Mouse (Mus musculus) liver, embryonic 14.5 days (tissue): ENCODE measurements around the gene 3110040M04Rik. TPM values are rescaled to one million over a fixed set of nuclear protein-coding genes. Genes with fewer than 3 reads are reported as not detected.
A peak's percentile ranks its signal among the peaks of the same experiment; 100 is the strongest.

Experiments
- ATAC-seq: fragments of 200-750 bp; cut with Nextera tagmentation; 2 replicates; pipeline ENCODE4 v1.8.0; 2017; ENCODE audit warnings: moderate number of reproducible peaks, mild to moderate bottlenecking, moderate library complexity; ENCODE audit not compliant: insufficient read depth
- DNase-seq, 3 experiments: peaks; one replicate each; pipeline ENCODE4 v3.0.0-alpha.2; 2012 to 2013; ENCODE audit warnings: low read depth in 3 of 3, low spot score in 3 of 3
- H3K27ac ChIP-seq: fragments of 300-500 bp; sonication (generic); 2 replicates; pipeline ENCODE4 v1.5.1; 2014; ENCODE audit warnings: moderate library complexity, mild to moderate bottlenecking, control low read depth, inconsistent platforms
- H3K27me3 ChIP-seq: fragments of 300-500 bp; sonication (generic); 2 replicates; pipeline ENCODE4 v1.6.1; 2014; ENCODE audit warnings: mild to moderate bottlenecking, low read length, moderate library complexity; ENCODE audit not compliant: control insufficient read depth, insufficient read depth
- H3K36me3 ChIP-seq: fragments of 300-500 bp; sonication (generic); replicated peaks from 2 replicates; pipeline ENCODE4 v1.6.1; 2014; ENCODE audit warnings: low read depth; ENCODE audit not compliant: control insufficient read depth, insufficient read depth
- H3K4me1 ChIP-seq, 2 experiments: fragments of 200-500 bp in 1 of 2; fragments of 300-500 bp in 1 of 2; sonication (generic) in 1 of 2; replicated peaks; 2 replicates each; pipeline ENCODE4 v1.6.1; 2012 to 2014; ENCODE audit warnings: antibody characterized with exemption in 1 of 2, inconsistent platforms in 1 of 2, low read length in 1 of 2; ENCODE audit not compliant: control insufficient read depth in 2 of 2, insufficient read depth in 2 of 2
- H3K4me2 ChIP-seq: fragments of 300-500 bp; sonication (generic); 2 replicates; pipeline ENCODE4 v1.6.1; 2014; ENCODE audit warnings: low read depth, mild to moderate bottlenecking, control low read depth, moderate library complexity
- H3K4me3 ChIP-seq, 2 experiments: fragments of 200-500 bp in 1 of 2; fragments of 300-500 bp in 1 of 2; sonication (generic) in 1 of 2; 2 replicates each; pipeline ENCODE4 v1.5.1; 2012 to 2014; ENCODE audit warnings: low read depth in 2 of 2, low read length in 2 of 2, mild to moderate bottlenecking in 2 of 2, control low read depth in 1 of 2, inconsistent platforms in 1 of 2, moderate library complexity in 1 of 2; ENCODE audit not compliant: insufficient read depth in 1 of 2
- H3K9ac ChIP-seq: fragments of 300-500 bp; sonication (generic); replicated peaks from 2 replicates; pipeline ENCODE4 v1.6.1; 2014; ENCODE audit warnings: mild to moderate bottlenecking, control low read depth, moderate library complexity
- H3K9me3 ChIP-seq: fragments of 300-500 bp; sonication (generic); 2 replicates; pipeline ENCODE4 v1.6.1; 2016; ENCODE audit warnings: low read length, mixed read lengths; ENCODE audit not compliant: control insufficient read depth
- CTCF ChIP-seq: IDR thresholded peaks from 2 replicates; pipeline ENCODE4 v1.5.1; 2016; ENCODE audit warnings: antibody characterized with exemption, low read depth, control low read depth
- EP300 ChIP-seq: IDR thresholded peaks from 2 replicates; pipeline ENCODE4 v1.6.1; 2016; ENCODE audit warnings: antibody characterized with exemption, low read depth
- WGBS: fragments of 180-500 bp; shearing (Covaris S2); extraction: QIAGEN DNeasy Blood & Tissue Kit; methylation state at CpG from one replicate; pipeline ENCODE4 v1.1.7; 2014; ENCODE audit not compliant: insufficient replicate concordance; 5-methylcytosine and 5-hydroxymethylcytosine counted together
- polyA plus RNA-seq, 2 experiments: library from polyadenylated mRNA; depleted of rRNA in 1 of 2; stranded (reverse) in 1 of 2; unstranded in 1 of 2; fragments of >200 nt; fragmentation: Nextera tagmentation in 1 of 2; extraction: Ambion mirVana in 1 of 2; gene quantifications; 2 replicates each; pipeline versions ENCODE4 v1.2.1 to v1.2.3; 2012 to 2014

3110040M04Rik gene
- polyA plus RNA-seq, 2 experiments: 1.2 to 1.3 TPM

GRCm38 (mm10) chr1:151245846-151246245 is 41.9 kb downstream of the 3110040M04Rik start:
- DNase-seq (no peak), ATAC-seq (no peak; the same call in 1 of the 2 replicates)
- H3K4me1 ChIP-seq: peaks cover 0 to 2% of the 10 kb centered on the region in 2 experiments; a peak in 1 of 4 replicates
- TF ChIP-seq CTCF (no peak), EP300 (no peak)
- H3K9ac ChIP-seq: no peak overlapping the region
- no peaks in the 10 kb centered on the region for H3K27me3 ChIP-seq
- no peak overlapping the region for H3K4me3 ChIP-seq
- no peak overlapping the region for H3K27ac ChIP-seq
- no peaks in the 10 kb centered on the region for H3K9me3 ChIP-seq
- 68% methylated on average over 2 of the region's 2 CpGs for WGBS
- no peak overlapping the region for H3K4me2 ChIP-seq
- H3K36me3 ChIP-seq: no peaks in the 10 kb centered on the region

DNA sequence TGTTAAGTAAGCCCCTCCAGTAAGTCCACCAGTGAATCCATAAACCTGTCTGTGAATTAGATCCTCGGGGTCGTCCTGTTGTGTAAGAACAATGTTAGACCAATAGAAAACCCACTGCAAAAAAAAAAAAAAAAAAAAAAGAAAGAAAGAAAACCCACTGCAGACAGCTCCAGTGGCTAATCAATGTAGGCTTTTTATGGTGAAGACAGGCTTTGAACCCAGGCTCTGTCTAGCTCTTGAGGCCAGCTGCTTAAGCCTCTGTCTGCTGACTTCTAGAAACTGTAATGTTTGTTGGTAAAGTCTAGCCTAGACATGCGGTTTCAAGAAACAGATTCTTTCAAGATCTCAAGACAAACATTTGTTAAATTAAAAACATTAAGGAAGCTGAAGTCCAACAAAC is 46.2 kb downstream of the 3110040M04Rik start:
- H3K9ac ChIP-seq: no peak overlapping the region
- no peaks in the 10 kb centered on the region for H3K9me3 ChIP-seq
- no peak overlapping the region; the same call in 1 of the 2 replicates for H3K4me2 ChIP-seq
- no peak for DNase-seq
- no peaks in the 10 kb centered on the region for H3K36me3 ChIP-seq
- ATAC-seq: no peak
- TF ChIP-seq CTCF: no peak
- TF ChIP-seq EP300: no peak
- H3K4me3 ChIP-seq: no peak overlapping the region
- H3K4me1 ChIP-seq: peaks cover 0 to 2% of the 10 kb centered on the region in 2 experiments; a peak in 1 of 4 replicates
- H3K27me3 ChIP-seq: no peaks in the 10 kb centered on the region
- WGBS: 73% methylated on average over 3 of the region's 3 CpGs
- H3K27ac ChIP-seq: no peak overlapping the region

- Histone ChIP-seq H3K4me1 (peaks cover 0 to 2% of the 10 kb centered on the region in 2 experiments; a peak in 1 of 4 replicates), H3K27me3 (no peaks in the 10 kb centered on the region), H3K27ac (no peak overlapping the region), H3K36me3 (no peaks in the 10 kb centered on the region), H3K4me2 (peak overlapping the region; percentile 23; the same call in 1 of the 2 replicates), H3K9ac (no peak overlapping the region), H3K4me3 (no peak overlapping the region), H3K9me3 (no peaks in the 10 kb centered on the region)
- DNase-seq: peak; percentile 7 to 26 (median 12)
- no peak for TF ChIP-seq EP300
- TF ChIP-seq CTCF: no peak
- 35% methylated on average over 18 of the region's 18 CpGs for WGBS
- ATAC-seq: peak; percentile 43; the same call in 1 of the 2 replicates
Measured at GRCm38 (mm10) chr1:151250529-151251193, 46.7 kb downstream of the 3110040M04Rik start.

GRCm38 (mm10) chr1:151251194-151252010 is 47.5 kb downstream of the 3110040M04Rik start:
- TF ChIP-seq EP300 (no peak), CTCF (no peak)
- Histone ChIP-seq H3K9me3 (no peaks in the 10 kb centered on the region), H3K9ac (no peak overlapping the region), H3K36me3 (no peaks in the 10 kb centered on the region), H3K4me2 (no peak overlapping the region), H3K27ac (no peak overlapping the region), H3K4me1 (peaks cover 0 to 2% of the 10 kb centered on the region in 2 experiments; a peak in 1 of 4 replicates), H3K27me3 (no peaks in the 10 kb centered on the region), H3K4me3 (no peak overlapping the region)
- peak; percentile 38; the same call in 1 of the 2 replicates for ATAC-seq
- no peak for DNase-seq
- WGBS: 66% methylated on average over 14 of the region's 14 CpGs

Other genes starting within 250 kb of the 3110040M04Rik start
- 1.6 and 3.3 TPM in 2 replicates for gene Hmcn1, start 210.7 kb upstream of the 3110040M04Rik start, polyA plus RNA-seq (2012; rRNA removed)
- gene Hmcn1, start 210.7 kb upstream of the 3110040M04Rik start, polyA plus RNA-seq (2014; fragmentation: Nextera tagmentation; extraction: Ambion mirVana): 1.7 and 2.3 TPM in 2 replicates
- 2.0 and 2.1 TPM in 2 replicates for gene Gm47985, start 21.6 kb upstream of the 3110040M04Rik start, polyA plus RNA-seq (2012; rRNA removed)
- gene Gm47985, start 21.6 kb upstream of the 3110040M04Rik start, polyA plus RNA-seq (2014; fragmentation: Nextera tagmentation; extraction: Ambion mirVana): 1.7 and 2.2 TPM in 2 replicates
- gene Gm8947, start 11.7 kb upstream of the 3110040M04Rik start, polyA plus RNA-seq (2012; rRNA removed): 0.92 and 1.4 TPM in 2 replicates
- 0.45 and 1.2 TPM in 2 replicates for gene Gm8947, start 11.7 kb upstream of the 3110040M04Rik start, polyA plus RNA-seq (2014; fragmentation: Nextera tagmentation; extraction: Ambion mirVana)
- gene Gm47995, start 5.7 kb upstream of the 3110040M04Rik start, polyA plus RNA-seq (2012; rRNA removed): 0.88 and 1.1 TPM in 2 replicates
- 0.71 and 0.76 TPM in 2 replicates for gene Gm47995, start 5.7 kb upstream of the 3110040M04Rik start, polyA plus RNA-seq (2014; fragmentation: Nextera tagmentation; extraction: Ambion mirVana)
- 0.42 and 0.52 TPM in 2 replicates for gene Gm47996, start 6.0 kb downstream of the 3110040M04Rik start, polyA plus RNA-seq (2012; rRNA removed)
- gene Gm47996, start 6.0 kb downstream of the 3110040M04Rik start, polyA plus RNA-seq (2014; fragmentation: Nextera tagmentation; extraction: Ambion mirVana): 0.46 TPM in 1 of 2 replicates, not detected in the other
- gene Ivns1abp, start 140.4 kb downstream of the 3110040M04Rik start, polyA plus RNA-seq (2012; rRNA removed): 47.4 and 57.0 TPM in 2 replicates
- gene Ivns1abp, start 140.4 kb downstream of the 3110040M04Rik start, polyA plus RNA-seq (2014; fragmentation: Nextera tagmentation; extraction: Ambion mirVana): 68.6 and 73.3 TPM in 2 replicates
- gene Swt1, start 224.3 kb downstream of the 3110040M04Rik start, polyA plus RNA-seq (2012; rRNA removed): 5.6 and 9.7 TPM in 2 replicates
- 19.1 and 19.7 TPM in 2 replicates for gene Swt1, start 224.3 kb downstream of the 3110040M04Rik start, polyA plus RNA-seq (2014; fragmentation: Nextera tagmentation; extraction: Ambion mirVana)
- 7.6 and 9.8 TPM in 2 replicates for gene Trmt1l, start 224.4 kb downstream of the 3110040M04Rik start, polyA plus RNA-seq (2012; rRNA removed)
- gene Trmt1l, start 224.4 kb downstream of the 3110040M04Rik start, polyA plus RNA-seq (2014; fragmentation: Nextera tagmentation; extraction: Ambion mirVana): 11.8 and 13.8 TPM in 2 replicates